Mouse (Mus musculus) intestine, embryonic 14.5 days (tissue): ENCODE results near the gene Hsd17b2. TPM values are rescaled to one million over a fixed set of nuclear protein-coding genes. Genes with fewer than 3 reads are reported as not detected.

ENCODE experiments used
- ATAC-seq: fragments of 200-750 bp; cut with Nextera tagmentation; replicated peaks from 2 replicates; pipeline ENCODE4 v1.8.0; 2017; ENCODE audit warnings: low read depth, moderate number of reproducible peaks, moderate TSS enrichment, moderate library complexity; ENCODE audit not compliant: low FRiP score, low TSS enrichment
- DNase-seq: peaks from one replicate; pipeline ENCODE4 v3.0.0-alpha.2; 2018; ENCODE audit warnings: low spot score
- H3K27ac ChIP-seq: fragments of 300-500 bp; sonication (generic); 2 replicates; pipeline ENCODE4 v1.5.1; 2014; ENCODE audit warnings: low read depth, mild to moderate bottlenecking, control low read depth
- H3K27me3 ChIP-seq: fragments of 300-500 bp; sonication (generic); replicated peaks from 2 replicates; pipeline ENCODE4 v1.6.1; 2014; ENCODE audit warnings: low read length, control low read depth; ENCODE audit not compliant: control insufficient read depth, insufficient read depth
- H3K36me3 ChIP-seq: fragments of 300-500 bp; sonication (generic); 2 replicates; pipeline ENCODE4 v1.6.1; 2014; ENCODE audit warnings: low read length, control low read depth; ENCODE audit not compliant: control insufficient read depth, insufficient read depth
- H3K4me1 ChIP-seq: fragments of 300-500 bp; sonication (generic); replicated peaks from 2 replicates; pipeline ENCODE4 v1.6.1; 2014; ENCODE audit warnings: low read length, control low read depth, mixed read lengths; ENCODE audit not compliant: control insufficient read depth, insufficient read depth
- H3K4me2 ChIP-seq: fragments of 300-500 bp; sonication (generic); 2 replicates; pipeline ENCODE4 v1.6.1; 2014; ENCODE audit warnings: low read length
- H3K4me3 ChIP-seq: fragments of 300-500 bp; sonication (generic); 2 replicates; pipeline ENCODE4 v1.5.1; 2014; ENCODE audit warnings: low read depth, low read length, control low read depth, mixed read lengths
- H3K9ac ChIP-seq: fragments of 300-500 bp; sonication (generic); 2 replicates; pipeline ENCODE4 v1.6.1; 2014; ENCODE audit warnings: mild to moderate bottlenecking, low read length
- H3K9me3 ChIP-seq: fragments of 300-500 bp; sonication (generic); 2 replicates; pipeline ENCODE4 v1.6.1; 2016; ENCODE audit warnings: low read length, control low read depth; ENCODE audit not compliant: control insufficient read depth
- WGBS: fragments of 180-500 bp; shearing (Covaris S2); extraction: QIAGEN DNeasy Blood & Tissue Kit; methylation state at CpG from one replicate; pipeline ENCODE4 v1.1.7; 2014; 5-methylcytosine and 5-hydroxymethylcytosine counted together
- polyA plus RNA-seq: library from polyadenylated mRNA; unstranded; fragments of >200 nt; fragmentation: Nextera tagmentation; extraction: Ambion mirVana; gene quantifications from 2 replicates; pipeline ENCODE4 v1.2.1, GENCODE M21; 2014

The Hsd17b2 gene
- polyA plus RNA-seq, 1 experiment from 2014 or later, result 16.2 TPM

DNA sequence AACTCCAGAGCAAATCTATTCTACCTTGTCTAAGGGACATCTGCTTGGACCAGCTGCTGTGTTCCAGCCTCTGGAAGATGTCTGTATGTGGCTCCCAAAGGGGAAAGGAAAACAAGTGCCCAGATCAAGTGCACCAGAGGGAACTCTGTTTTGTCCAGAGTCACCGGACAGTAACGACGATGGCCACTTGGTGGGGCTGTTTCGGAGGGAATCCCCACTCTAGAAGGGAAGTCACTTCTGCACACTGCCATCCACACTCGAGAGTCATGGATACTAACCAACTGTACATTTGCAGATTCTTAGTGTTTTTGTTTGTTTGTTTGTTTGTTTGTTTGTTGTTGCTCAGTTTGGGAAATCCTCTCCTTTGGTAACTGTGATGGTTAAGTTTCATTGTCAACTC lies 4.5 kb upstream of the Hsd17b2 start:
- DNase-seq (no peak), ATAC-seq (no peak)
- no peaks in the 10 kb centered on the region for H3K36me3 ChIP-seq
- 52% methylated on average over 5 of the region's 5 CpGs for WGBS
- no peaks in the 10 kb centered on the region for H3K9me3 ChIP-seq
- H3K9ac ChIP-seq, result no peak overlapping the region
- no peaks in the 10 kb centered on the region for H3K4me1 ChIP-seq
- H3K4me2 ChIP-seq, result no peak overlapping the region
- no peak overlapping the region for H3K27ac ChIP-seq
- H3K27me3 ChIP-seq, result no peaks in the 10 kb centered on the region
- H3K4me3 ChIP-seq, result no peak overlapping the region

DNA sequence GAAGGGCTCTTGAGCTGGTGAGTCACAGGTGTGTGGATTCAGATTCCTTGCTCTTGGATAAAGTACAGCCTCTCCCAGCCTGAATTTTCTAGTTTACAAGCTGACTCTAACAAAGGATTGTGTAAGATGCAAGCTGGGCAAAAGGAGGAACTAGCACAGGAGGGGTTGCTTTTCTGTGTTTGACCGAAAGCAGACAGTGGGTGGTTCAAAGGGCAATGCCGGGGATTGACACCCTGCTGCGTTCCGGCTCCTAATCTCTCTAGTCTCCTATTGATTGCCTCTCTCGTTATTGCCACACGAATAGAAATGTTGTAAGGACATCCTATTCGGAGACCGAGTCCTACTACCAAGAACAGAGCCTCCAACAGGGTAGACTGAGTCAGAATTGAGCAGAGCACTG lies 1.0 kb upstream of the Hsd17b2 start:
- H3K9me3 ChIP-seq, result no peaks in the 10 kb centered on the region
- WGBS, result 70% methylated on average over 8 of the region's 8 CpGs
- no peak for DNase-seq
- no peak overlapping the region for H3K27ac ChIP-seq
- no peak overlapping the region for H3K4me3 ChIP-seq
- no peak overlapping the region for H3K4me2 ChIP-seq
- H3K9ac ChIP-seq, result no peak overlapping the region
- ATAC-seq, result peak; percentile 51
- H3K4me1 ChIP-seq, result no peaks in the 10 kb centered on the region
- no peaks in the 10 kb centered on the region for H3K36me3 ChIP-seq
- no peaks in the 10 kb centered on the region for H3K27me3 ChIP-seq

DNA sequence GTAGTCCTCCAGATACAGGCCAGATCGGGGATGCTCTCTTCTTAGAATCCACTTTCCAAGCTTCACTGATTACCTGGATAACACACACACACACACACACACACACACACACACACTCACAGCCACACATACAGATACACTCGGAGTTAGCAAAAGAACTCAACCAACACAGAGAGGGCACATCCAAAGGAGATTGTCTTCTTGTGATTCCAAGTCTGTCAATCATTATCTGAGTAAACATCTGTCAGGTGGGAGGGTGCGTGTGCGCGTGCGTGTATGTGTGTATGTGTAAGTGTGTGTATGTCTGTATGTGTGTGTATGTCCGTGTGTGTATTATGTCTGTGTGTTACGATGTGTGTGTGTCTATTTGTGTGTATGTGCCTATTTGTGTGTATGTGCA lies 458 bp upstream of the Hsd17b2 start:
- Histone ChIP-seq H3K9me3 (no peaks in the 10 kb centered on the region), H3K27ac (no peak overlapping the region), H3K27me3 (no peaks in the 10 kb centered on the region), H3K4me3 (no peak overlapping the region), H3K4me2 (no peak overlapping the region; the same call in 1 of the 2 replicates), H3K36me3 (no peaks in the 10 kb centered on the region), H3K4me1 (no peaks in the 10 kb centered on the region), H3K9ac (no peak overlapping the region)
- WGBS, result 68% methylated on average over 8 of the region's 8 CpGs
- no peak for ATAC-seq
- DNase-seq, result no peak

DNA sequence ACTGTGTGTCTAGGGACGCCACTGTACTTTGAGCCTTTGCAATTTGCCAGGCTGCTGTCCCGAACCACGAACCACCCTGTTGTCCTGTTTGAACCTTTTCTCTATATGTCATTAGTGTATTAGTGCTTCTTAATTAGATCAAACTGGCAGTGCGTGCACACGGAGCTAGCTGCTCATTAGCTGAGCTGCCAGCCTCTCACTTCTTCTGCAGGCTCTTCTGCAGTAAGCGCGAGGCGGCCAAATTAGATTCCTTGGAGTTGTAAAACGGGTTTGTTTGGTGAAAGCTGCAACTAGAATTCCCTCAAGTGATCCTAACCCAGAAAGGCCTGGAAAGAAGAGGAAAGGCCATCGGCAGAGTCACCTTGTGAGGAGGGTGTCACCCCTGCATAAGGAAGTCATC lies 997 bp downstream of the Hsd17b2 start:
- DNase-seq (no peak), ATAC-seq (no peak)
- peak overlapping the region; percentile 30 for H3K4me2 ChIP-seq
- no peaks in the 10 kb centered on the region for H3K4me1 ChIP-seq
- peak overlapping the region; percentile 57 for H3K27ac ChIP-seq
- no peaks in the 10 kb centered on the region for H3K36me3 ChIP-seq
- no peaks in the 10 kb centered on the region for H3K27me3 ChIP-seq
- no peak overlapping the region for H3K9ac ChIP-seq
- WGBS, result 38% methylated on average over 10 of the region's 10 CpGs
- H3K4me3 ChIP-seq, result no peak overlapping the region; the same call in 1 of the 2 replicates
- H3K9me3 ChIP-seq, result no peaks in the 10 kb centered on the region

DNA sequence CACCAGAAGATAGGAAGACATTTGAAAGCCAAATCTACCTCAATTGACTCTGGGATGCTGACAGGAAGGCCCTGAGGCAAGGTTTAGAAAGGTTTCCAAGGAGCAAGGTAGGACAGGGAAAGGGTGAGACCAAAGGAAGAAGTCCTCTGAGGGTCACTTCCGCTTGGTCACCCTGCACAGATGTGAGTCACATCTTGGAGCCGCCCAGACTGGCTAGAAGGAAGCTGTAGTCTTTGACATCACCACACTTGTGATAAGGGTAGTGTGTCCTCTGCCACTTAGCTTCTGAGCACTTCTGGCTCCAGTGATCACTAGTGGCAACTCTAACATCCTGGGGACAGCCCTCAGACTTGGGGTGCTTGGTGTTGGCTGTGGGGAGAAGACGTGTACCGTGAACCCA lies 4.4 kb downstream of the Hsd17b2 start:
- Histone ChIP-seq H3K9ac (no peak overlapping the region), H3K4me2 (no peak overlapping the region), H3K4me1 (no peaks in the 10 kb centered on the region), H3K9me3 (no peaks in the 10 kb centered on the region), H3K27ac (no peak overlapping the region), H3K4me3 (no peak overlapping the region), H3K27me3 (no peaks in the 10 kb centered on the region), H3K36me3 (no peaks in the 10 kb centered on the region)
- 89% methylated on average over 4 of the region's 4 CpGs for WGBS
- ATAC-seq, result no peak
- no peak for DNase-seq

DNA sequence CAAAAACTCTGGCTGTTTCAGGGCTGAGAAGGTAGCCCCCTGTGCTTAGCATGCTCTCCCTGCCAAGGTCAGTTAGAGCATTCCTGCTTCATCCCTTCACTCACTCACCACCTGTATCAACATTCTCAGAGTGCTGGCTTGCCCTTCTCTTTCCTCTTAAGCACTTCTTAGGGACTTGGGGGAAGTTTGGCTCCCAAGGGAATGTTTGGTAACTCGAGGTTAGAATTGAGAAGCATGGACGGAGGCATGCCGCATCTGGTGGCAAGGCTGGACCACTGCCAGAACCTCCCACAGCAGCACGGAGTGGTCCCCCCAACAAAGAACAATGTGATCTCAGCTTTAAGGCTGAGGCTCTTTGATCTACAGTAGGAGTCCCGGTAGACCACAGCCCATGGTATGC lies 10.5 kb downstream of the Hsd17b2 start:
- H3K9ac ChIP-seq, result no peak overlapping the region
- DNase-seq (no peak), ATAC-seq (no peak)
- H3K27ac ChIP-seq, result no peak overlapping the region
- no peak overlapping the region for H3K4me3 ChIP-seq
- no peaks in the 10 kb centered on the region for H3K4me1 ChIP-seq
- H3K9me3 ChIP-seq, result no peaks in the 10 kb centered on the region
- H3K36me3 ChIP-seq, result no peaks in the 10 kb centered on the region
- 65% methylated on average over 5 of the region's 5 CpGs for WGBS
- H3K4me2 ChIP-seq, result no peak overlapping the region
- no peaks in the 10 kb centered on the region for H3K27me3 ChIP-seq

DNA sequence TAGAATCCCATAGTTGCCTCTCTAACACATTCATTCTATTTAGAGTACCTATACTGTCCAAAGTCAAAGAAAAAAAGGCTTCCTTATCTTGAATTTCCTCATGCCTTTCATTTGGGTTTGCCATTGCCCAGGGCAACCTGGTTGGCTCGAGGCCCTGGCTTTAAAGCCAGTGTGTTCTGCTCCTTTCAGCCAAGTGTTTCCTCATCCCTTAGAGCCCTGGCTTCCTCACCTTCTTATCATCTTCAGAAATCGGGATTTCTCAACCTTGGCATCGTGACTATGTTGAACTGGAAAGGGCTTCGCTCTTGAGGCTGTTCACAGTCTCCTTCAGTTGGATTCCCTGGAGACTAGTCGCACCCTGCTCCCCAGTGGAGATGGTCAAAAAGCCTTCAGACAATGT lies 12.9 kb downstream of the Hsd17b2 start:
- Histone ChIP-seq H3K9ac (no peak overlapping the region), H3K4me3 (no peak overlapping the region), H3K4me1 (no peaks in the 10 kb centered on the region), H3K36me3 (no peaks in the 10 kb centered on the region), H3K27ac (no peak overlapping the region), H3K4me2 (no peak overlapping the region), H3K9me3 (no peaks in the 10 kb centered on the region), H3K27me3 (no peaks in the 10 kb centered on the region)
- 91% methylated on average over 5 of the region's 5 CpGs for WGBS
- DNase-seq, result no peak
- no peak for ATAC-seq

DNA sequence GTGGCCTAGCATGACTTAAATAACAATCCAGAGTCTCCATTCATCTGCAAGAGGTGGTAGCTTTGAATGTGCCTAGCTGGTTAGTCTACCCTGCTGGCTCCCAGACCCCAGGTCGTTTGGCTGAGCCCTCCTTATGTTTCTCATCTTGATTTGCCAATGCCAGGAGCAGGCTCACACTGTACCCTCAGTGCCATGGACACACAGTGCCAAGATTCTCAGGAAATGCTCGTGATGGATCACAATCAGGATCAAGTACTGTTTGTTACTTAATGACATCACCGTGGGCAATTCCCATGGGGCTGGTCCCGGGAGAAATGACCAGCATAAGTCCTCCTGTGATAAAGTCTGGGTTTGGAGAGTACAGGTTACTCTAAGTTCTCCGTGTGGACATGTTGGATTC lies 14.2 kb downstream of the Hsd17b2 start:
- Histone ChIP-seq H3K9ac (no peak overlapping the region), H3K4me2 (no peak overlapping the region), H3K4me1 (no peaks in the 10 kb centered on the region), H3K4me3 (no peak overlapping the region), H3K27ac (no peak overlapping the region), H3K9me3 (no peaks in the 10 kb centered on the region), H3K27me3 (no peaks in the 10 kb centered on the region), H3K36me3 (no peaks in the 10 kb centered on the region)
- 73% methylated on average over 5 of the region's 5 CpGs for WGBS
- no peak for DNase-seq
- no peak for ATAC-seq

DNA sequence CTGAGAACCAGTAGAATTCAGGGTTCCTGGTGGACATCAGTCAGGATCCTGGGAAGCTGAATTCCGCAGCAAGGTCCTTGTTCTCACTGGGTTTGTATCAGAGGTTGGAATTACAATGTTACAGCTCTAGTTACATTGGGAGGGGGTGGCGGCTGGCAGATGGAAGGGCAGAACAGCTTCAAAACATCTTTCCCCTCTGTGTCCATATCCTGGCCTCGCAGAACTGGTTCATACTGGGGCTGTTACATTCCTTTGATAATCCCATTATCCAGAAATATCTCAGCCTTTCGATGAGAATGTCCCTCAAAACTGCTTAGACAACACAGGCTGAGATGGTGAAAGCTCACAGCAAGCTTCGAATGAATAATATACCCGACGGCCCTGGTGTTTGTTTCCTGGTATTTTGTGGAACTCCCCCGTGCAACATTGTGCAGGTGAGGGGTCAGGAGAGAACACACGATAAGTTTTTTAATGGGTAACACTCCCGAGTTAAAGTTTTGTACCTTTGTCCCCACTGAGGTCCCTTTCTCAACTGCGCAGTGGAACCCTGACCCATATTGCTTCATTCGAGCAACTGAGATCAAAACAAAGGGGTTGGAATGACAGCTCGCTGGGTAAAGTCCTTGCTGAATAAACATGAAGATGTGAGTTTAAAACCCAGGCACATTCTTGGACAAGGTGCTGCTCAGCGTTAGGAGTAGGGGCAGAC lies 16.6 kb downstream of the Hsd17b2 start:
- Histone ChIP-seq H3K4me2 (no peak overlapping the region), H3K9me3 (peaks cover 4% of the 10 kb centered on the region; the same call in 1 of the 2 replicates), H3K4me3 (no peak overlapping the region), H3K27me3 (no peaks in the 10 kb centered on the region), H3K9ac (no peak overlapping the region), H3K27ac (no peak overlapping the region), H3K4me1 (no peaks in the 10 kb centered on the region), H3K36me3 (no peaks in the 10 kb centered on the region)
- ATAC-seq, result peak; percentile 64
- DNase-seq, result no peak
- WGBS, result 58% methylated on average over 14 of the region's 14 CpGs
